Mouse (Mus musculus): ENCODE measurements around the gene Mog. TPM values are rescaled to one million over a fixed set of nuclear protein-coding genes. Genes with fewer than 3 reads are reported as not detected.

Gene Mog
- polyA plus RNA-seq, 2 experiments: not detected

DNA sequence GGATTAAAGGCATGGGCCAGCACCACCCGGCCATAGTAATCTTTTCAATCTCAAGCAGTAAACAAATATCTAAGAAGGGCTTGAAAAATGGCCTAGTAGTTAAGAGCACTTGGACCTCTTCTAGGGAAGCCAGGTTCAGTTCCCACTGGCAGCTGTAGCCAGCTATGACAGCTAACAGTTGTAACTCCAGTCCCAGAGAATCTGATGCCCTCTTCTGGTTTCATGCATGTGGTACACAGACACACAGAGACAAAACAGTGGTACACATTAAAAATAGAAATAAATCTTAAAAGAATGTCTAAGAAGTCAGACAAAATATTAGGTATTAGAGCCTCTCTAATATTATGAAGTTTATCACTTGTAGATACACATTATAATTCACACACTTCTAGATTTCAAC lies 62.1 kb downstream of the Mog start:
- DNase-seq (ENCODE audit: low read depth in 3 of 3, low spot score in 3 of 3) (no peak), ATAC-seq (ENCODE audit: insufficient read depth) (no peak)
- H3K27ac ChIP-seq: no peak overlapping the region
- WGBS (ENCODE audit: insufficient replicate concordance): 43% methylated on average over 1 of the region's 1 CpGs
- H3K36me3 ChIP-seq (replicated peaks; ENCODE audit: control insufficient read depth, insufficient read depth, low read depth): no peaks in the 10 kb centered on the region; the same call in 1 of the 2 replicates
- H3K27me3 ChIP-seq (ENCODE audit: control insufficient read depth, insufficient read depth, low read length): no peaks in the 10 kb centered on the region
- no peaks in the 10 kb centered on the region for H3K9me3 ChIP-seq (ENCODE audit: control insufficient read depth, low read length)
- peaks cover 13 to 14% of the 10 kb centered on the region in 2 experiments for H3K4me1 ChIP-seq (replicated peaks; ENCODE audit: control insufficient read depth in 2 of 2, insufficient read depth in 2 of 2, low read length in 1 of 2)
- no peak overlapping the region for H3K4me3 ChIP-seq (ENCODE audit: insufficient read depth in 1 of 2, low read depth in 2 of 2, low read length in 2 of 2)
- no peak overlapping the region for H3K9ac ChIP-seq (replicated peaks)
- no peak overlapping the region for H3K4me2 ChIP-seq (ENCODE audit: low read depth)
- no peak for TF ChIP-seq EP300 (IDR thresholded peaks at IDR 0.05; ENCODE audit: low read depth)

Other genes with a start within 250 kb of the Mog start
- not detected in 2 replicates for gene H2-M10.6, start 211.2 kb downstream of the Mog start, polyA plus RNA-seq (2012; rRNA removed)
- gene H2-M10.6, start 211.2 kb downstream of the Mog start, polyA plus RNA-seq (2014; fragmentation: Nextera tagmentation; extraction: Ambion mirVana): not detected in 2 replicates
- 6.6 and 8.6 TPM in 2 replicates for gene Trim26, start 186.3 kb downstream of the Mog start, polyA plus RNA-seq (2012; rRNA removed)
- 6.7 and 7.9 TPM in 2 replicates for gene Trim26, start 186.3 kb downstream of the Mog start, polyA plus RNA-seq (2014; fragmentation: Nextera tagmentation; extraction: Ambion mirVana)
- 0.15 and 0.26 TPM in 2 replicates for gene Trim15, start 156.2 kb downstream of the Mog start, polyA plus RNA-seq (2012; rRNA removed)
- gene Trim15, start 156.2 kb downstream of the Mog start, polyA plus RNA-seq (2014; fragmentation: Nextera tagmentation; extraction: Ambion mirVana): 0.20 and 0.32 TPM in 2 replicates
- gene Trim10, start 153.8 kb downstream of the Mog start, polyA plus RNA-seq (2012; rRNA removed): 82.4 and 114 TPM in 2 replicates
- gene Trim10, start 153.8 kb downstream of the Mog start, polyA plus RNA-seq (2014; fragmentation: Nextera tagmentation; extraction: Ambion mirVana): 251 and 278 TPM in 2 replicates
- not detected in 2 replicates for gene Trim40, start 133.3 kb downstream of the Mog start, polyA plus RNA-seq (2012; rRNA removed)
- not detected in 2 replicates for gene Trim40, start 133.3 kb downstream of the Mog start, polyA plus RNA-seq (2014; fragmentation: Nextera tagmentation; extraction: Ambion mirVana)
- gene Trim31, start 125.3 kb downstream of the Mog start, polyA plus RNA-seq (2012; rRNA removed): 0.03 TPM in 1 of 2 replicates, not detected in the other
- not detected in 2 replicates for gene Trim31, start 125.3 kb downstream of the Mog start, polyA plus RNA-seq (2014; fragmentation: Nextera tagmentation; extraction: Ambion mirVana)
- gene Rnf39, start 80.5 kb downstream of the Mog start, polyA plus RNA-seq (2012; rRNA removed): 0.02 TPM in 2 replicates
- not detected in 2 replicates for gene Rnf39, start 80.5 kb downstream of the Mog start, polyA plus RNA-seq (2014; fragmentation: Nextera tagmentation; extraction: Ambion mirVana)
- 15.6 and 30.4 TPM in 2 replicates for gene Ppp1r11, start 71.7 kb downstream of the Mog start, polyA plus RNA-seq (2012; rRNA removed)
- 35.6 and 43.0 TPM in 2 replicates for gene Ppp1r11, start 71.7 kb downstream of the Mog start, polyA plus RNA-seq (2014; fragmentation: Nextera tagmentation; extraction: Ambion mirVana)
- gene Znrd1, start 64.8 kb downstream of the Mog start, polyA plus RNA-seq (2012; rRNA removed): 17.5 and 19.0 TPM in 2 replicates
- gene Znrd1, start 64.8 kb downstream of the Mog start, polyA plus RNA-seq (2014; fragmentation: Nextera tagmentation; extraction: Ambion mirVana): 25.3 and 28.2 TPM in 2 replicates
- gene Znrd1as, start 64.8 kb downstream of the Mog start, polyA plus RNA-seq (2012; rRNA removed): 1.6 and 3.3 TPM in 2 replicates
- gene Znrd1as, start 64.8 kb downstream of the Mog start, polyA plus RNA-seq (2014; fragmentation: Nextera tagmentation; extraction: Ambion mirVana): 2.9 and 3.3 TPM in 2 replicates
- gene 2410137M14Rik, start 42.2 kb downstream of the Mog start, polyA plus RNA-seq (2012; rRNA removed): not detected in 2 replicates
- not detected in 2 replicates for gene 2410137M14Rik, start 42.2 kb downstream of the Mog start, polyA plus RNA-seq (2014; fragmentation: Nextera tagmentation; extraction: Ambion mirVana)
- 0.03 and 0.23 TPM in 2 replicates for gene H2-M5, start 33.9 kb downstream of the Mog start, polyA plus RNA-seq (2012; rRNA removed)
- gene H2-M5, start 33.9 kb downstream of the Mog start, polyA plus RNA-seq (2014; fragmentation: Nextera tagmentation; extraction: Ambion mirVana): not detected in 2 replicates
- 3.3 and 3.5 TPM in 2 replicates for gene Zfp57, start 22.2 kb downstream of the Mog start, polyA plus RNA-seq (2012; rRNA removed)
- 2.2 and 2.5 TPM in 2 replicates for gene Zfp57, start 22.2 kb downstream of the Mog start, polyA plus RNA-seq (2014; fragmentation: Nextera tagmentation; extraction: Ambion mirVana)
- gene Gabbr1, start 22.6 kb upstream of the Mog start, polyA plus RNA-seq (2012; rRNA removed): 2.2 and 2.7 TPM in 2 replicates
- gene Gabbr1, start 22.6 kb upstream of the Mog start, polyA plus RNA-seq (2014; fragmentation: Nextera tagmentation; extraction: Ambion mirVana): 0.24 and 0.30 TPM in 2 replicates
- gene Olfr90, start 65.1 kb upstream of the Mog start, polyA plus RNA-seq (2012; rRNA removed): not detected in 2 replicates
- not detected in 2 replicates for gene Olfr90, start 65.1 kb upstream of the Mog start, polyA plus RNA-seq (2014; fragmentation: Nextera tagmentation; extraction: Ambion mirVana)
- gene Olfr91, start 74.9 kb upstream of the Mog start, polyA plus RNA-seq (2012; rRNA removed): not detected in 2 replicates
- not detected in 2 replicates for gene Olfr91, start 74.9 kb upstream of the Mog start, polyA plus RNA-seq (2014; fragmentation: Nextera tagmentation; extraction: Ambion mirVana)
- gene Olfr92, start 96.7 kb upstream of the Mog start, polyA plus RNA-seq (2012; rRNA removed): not detected in 2 replicates
- gene Olfr92, start 96.7 kb upstream of the Mog start, polyA plus RNA-seq (2014; fragmentation: Nextera tagmentation; extraction: Ambion mirVana): not detected in 2 replicates
- gene Olfr93, start 138.1 kb upstream of the Mog start, polyA plus RNA-seq (2012; rRNA removed): not detected in 2 replicates
- not detected in 2 replicates for gene Olfr93, start 138.1 kb upstream of the Mog start, polyA plus RNA-seq (2014; fragmentation: Nextera tagmentation; extraction: Ambion mirVana)
- not detected in 2 replicates for gene Ubd, start 170.5 kb upstream of the Mog start, polyA plus RNA-seq (2012; rRNA removed)
- gene Ubd, start 170.5 kb upstream of the Mog start, polyA plus RNA-seq (2014; fragmentation: Nextera tagmentation; extraction: Ambion mirVana): not detected in 2 replicates
- not detected in 2 replicates for gene Olfr94, start 177.6 kb upstream of the Mog start, polyA plus RNA-seq (2012; rRNA removed)
- gene Olfr94, start 177.6 kb upstream of the Mog start, polyA plus RNA-seq (2014; fragmentation: Nextera tagmentation; extraction: Ambion mirVana): not detected in 2 replicates
- not detected in 2 replicates for gene Olfr95, start 189.7 kb upstream of the Mog start, polyA plus RNA-seq (2012; rRNA removed)
- not detected in 2 replicates for gene Olfr95, start 189.7 kb upstream of the Mog start, polyA plus RNA-seq (2014; fragmentation: Nextera tagmentation; extraction: Ambion mirVana)
- gene Olfr96, start 196.7 kb upstream of the Mog start, polyA plus RNA-seq (2012; rRNA removed): not detected in 2 replicates
- gene Olfr96, start 196.7 kb upstream of the Mog start, polyA plus RNA-seq (2014; fragmentation: Nextera tagmentation; extraction: Ambion mirVana): not detected in 2 replicates
- gene Olfr97, start 213.9 kb upstream of the Mog start, polyA plus RNA-seq (2012; rRNA removed): not detected in 2 replicates
- not detected in 2 replicates for gene Olfr97, start 213.9 kb upstream of the Mog start, polyA plus RNA-seq (2014; fragmentation: Nextera tagmentation; extraction: Ambion mirVana)
- gene Olfr98, start 240.4 kb upstream of the Mog start, polyA plus RNA-seq (2012; rRNA removed): not detected in 2 replicates
- gene Olfr98, start 240.4 kb upstream of the Mog start, polyA plus RNA-seq (2014; fragmentation: Nextera tagmentation; extraction: Ambion mirVana): not detected in 2 replicates
- 0.67 and 0.76 TPM in 2 replicates for gene H2-M3, start 246.8 kb upstream of the Mog start, polyA plus RNA-seq (2012; rRNA removed)
- 1.3 and 1.5 TPM in 2 replicates for gene H2-M3, start 246.8 kb upstream of the Mog start, polyA plus RNA-seq (2014; fragmentation: Nextera tagmentation; extraction: Ambion mirVana)

All from liver, embryonic 14.5 days (tissue).